Mouse (Mus musculus): ENCODE measurements around the gene Gm20503.

Gene Gm20503

GRCm38 (mm10) chr4:59007974-59008373 is 5.0 kb downstream of the Gm20503 start:
- no peak for DNase-seq

GRCm38 (mm10) chr4:59009186-59009585 is 6.2 kb downstream of the Gm20503 start:
- DNase-seq: peak in 1 of 2 experiments; percentile 19

GRCm38 (mm10) chr4:59009696-59010095 is 6.7 kb downstream of the Gm20503 start:
- no peak for DNase-seq

- DNase-seq: no peak
Observed at GRCm38 (mm10) chr4:59011446-59011845, 8.4 kb downstream of the Gm20503 start.

GRCm38 (mm10) chr4:59015181-59015580 is 12.2 kb downstream of the Gm20503 start:
- no peak for DNase-seq

GRCm38 (mm10) chr4:59016922-59017321 is 13.9 kb downstream of the Gm20503 start:
- DNase-seq: no peak

GRCm38 (mm10) chr4:59034325-59034917 is 31.4 kb downstream of the Gm20503 start:
- peak in 1 of 2 experiments; percentile 11 for DNase-seq

GRCm38 (mm10) chr4:59034918-59035785 is 32.1 kb downstream of the Gm20503 start, which contains the start of gene Gng10:
Gng10 (plus strand) TSS chr4:59035088.
- DNase-seq: peak; percentile 53 to 61

- DNase-seq: no peak
Observed at GRCm38 (mm10) chr4:59035786-59036350, 32.9 kb downstream of the Gm20503 start.

- DNase-seq: peak; percentile 71 to 73
Observed at GRCm38 (mm10) chr4:59036490-59037127, 33.6 kb downstream of the Gm20503 start.

- DNase-seq: no peak
Observed at GRCm38 (mm10) chr4:59037525-59037924, 34.5 kb downstream of the Gm20503 start.

GRCm38 (mm10) chr4:59040397-59041287 is 37.6 kb downstream of the Gm20503 start:
- DNase-seq: no peak

GRCm38 (mm10) chr4:59043074-59043473 is 40.1 kb downstream of the Gm20503 start:
- peak in 1 of 2 experiments; percentile 10 for DNase-seq

GRCm38 (mm10) chr4:59043891-59044290 is 40.9 kb downstream of the Gm20503 start:
- DNase-seq: no peak

- DNase-seq: no peak
Observed at GRCm38 (mm10) chr4:59047222-59047621, 44.2 kb downstream of the Gm20503 start.

- DNase-seq: no peak
Observed at GRCm38 (mm10) chr4:59051081-59051480, 48.1 kb downstream of the Gm20503 start.

- DNase-seq: no peak
Observed at GRCm38 (mm10) chr4:59057929-59058328, 54.9 kb downstream of the Gm20503 start.

- no peak for DNase-seq
Observed at GRCm38 (mm10) chr4:59062526-59062925, 59.5 kb downstream of the Gm20503 start.

GRCm38 (mm10) chr4:59069276-59069675 is 66.3 kb downstream of the Gm20503 start:
- no peak for DNase-seq

- DNase-seq: no peak
Observed at GRCm38 (mm10) chr4:59083430-59083829, 80.4 kb downstream of the Gm20503 start.

GRCm38 (mm10) chr4:59089391-59089790 is 86.4 kb downstream of the Gm20503 start:
- DNase-seq: no peak
